Mouse (Mus musculus): ENCODE measurements around the gene Glb1.

DNA sequence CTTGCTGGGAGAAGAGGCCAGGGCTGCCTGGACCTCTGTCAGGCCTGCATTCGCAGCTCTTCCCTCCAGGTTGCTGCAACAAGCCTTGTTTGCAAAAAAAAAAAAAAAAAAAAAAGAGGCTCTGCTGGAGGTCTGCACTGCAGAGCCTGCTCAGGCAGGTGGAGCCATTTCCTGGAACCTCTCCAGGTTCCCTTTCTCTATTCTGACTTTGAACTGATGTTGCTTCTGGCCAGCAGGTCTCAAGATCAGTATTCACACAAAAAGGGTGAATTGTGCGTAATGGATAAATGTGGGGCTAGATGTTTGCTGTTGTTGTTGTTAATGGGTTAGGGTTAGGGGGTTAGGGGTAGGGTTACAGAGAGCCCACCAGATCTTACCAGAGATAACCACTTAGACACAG lies 34.8 kb downstream of the Glb1 start:
- TF ChIP-seq CTCF (IDR thresholded peaks at IDR 0.05) = no peak
- TF ChIP-seq POLR2A (IDR thresholded peaks at IDR 0.05; ENCODE audit: insufficient read depth, low read depth, low read length) = no peak

All from heart, adult 2 months (tissue).